Mouse (Mus musculus) urinary bladder, postnatal 0 days (tissue): ENCODE data around the gene Chrng. TPM values are rescaled to one million over a fixed set of nuclear protein-coding genes. Genes with fewer than 3 reads are reported as not detected.

Source experiments
- polyA plus RNA-seq: library from polyadenylated mRNA; unstranded; fragments of >200 nt; fragmentation: Nextera tagmentation; extraction: Ambion mirVana; gene quantifications from 2 replicates; pipeline ENCODE4 v1.2.1, GENCODE M21; 2015

The Chrng gene
- polyA plus RNA-seq, result not detected in 2 replicates

GRCm38 (mm10) chr1:87204465-87204864 lies at the start of gene Chrng:
Gene Chrng, plus strand, starts transcription at chr1:87204657.

DNA sequence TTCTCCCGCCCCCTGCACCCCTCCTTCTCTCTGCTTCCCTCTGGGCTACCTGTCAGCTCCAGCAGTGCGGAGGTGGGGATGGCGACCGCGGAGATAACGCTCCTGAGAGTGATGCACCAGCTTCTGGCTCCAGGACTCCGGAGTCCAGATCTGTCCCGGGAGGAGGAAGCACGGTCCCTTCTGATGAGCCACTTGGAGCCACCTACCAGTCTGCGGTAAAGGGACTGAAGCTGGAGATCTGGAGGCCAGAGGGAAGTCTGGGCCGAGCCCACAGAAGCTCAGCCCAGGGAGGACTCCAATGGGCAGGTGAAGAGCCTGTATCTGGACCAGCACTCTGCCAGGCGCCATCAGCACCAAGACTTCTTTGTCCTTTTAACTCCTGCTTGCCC lies 48.3 kb upstream of the Chrng start, which contains the start of gene Ecel1:
Gene Ecel1, minus strand, starts transcription at position 323 of the 389 bp plus-strand sequence.

GRCm38 (mm10) chr1:87183013-87183412 lies 21.4 kb upstream of the Chrng start, which contains the start of gene Prss56:
Gene Prss56, plus strand, starts transcription at chr1:87183313.

GRCm38 (mm10) chr1:87190429-87190828 lies 14.0 kb upstream of the Chrng start, which contains the start of gene Chrnd:
Gene Chrnd, plus strand, starts transcription at chr1:87190607.

DNA sequence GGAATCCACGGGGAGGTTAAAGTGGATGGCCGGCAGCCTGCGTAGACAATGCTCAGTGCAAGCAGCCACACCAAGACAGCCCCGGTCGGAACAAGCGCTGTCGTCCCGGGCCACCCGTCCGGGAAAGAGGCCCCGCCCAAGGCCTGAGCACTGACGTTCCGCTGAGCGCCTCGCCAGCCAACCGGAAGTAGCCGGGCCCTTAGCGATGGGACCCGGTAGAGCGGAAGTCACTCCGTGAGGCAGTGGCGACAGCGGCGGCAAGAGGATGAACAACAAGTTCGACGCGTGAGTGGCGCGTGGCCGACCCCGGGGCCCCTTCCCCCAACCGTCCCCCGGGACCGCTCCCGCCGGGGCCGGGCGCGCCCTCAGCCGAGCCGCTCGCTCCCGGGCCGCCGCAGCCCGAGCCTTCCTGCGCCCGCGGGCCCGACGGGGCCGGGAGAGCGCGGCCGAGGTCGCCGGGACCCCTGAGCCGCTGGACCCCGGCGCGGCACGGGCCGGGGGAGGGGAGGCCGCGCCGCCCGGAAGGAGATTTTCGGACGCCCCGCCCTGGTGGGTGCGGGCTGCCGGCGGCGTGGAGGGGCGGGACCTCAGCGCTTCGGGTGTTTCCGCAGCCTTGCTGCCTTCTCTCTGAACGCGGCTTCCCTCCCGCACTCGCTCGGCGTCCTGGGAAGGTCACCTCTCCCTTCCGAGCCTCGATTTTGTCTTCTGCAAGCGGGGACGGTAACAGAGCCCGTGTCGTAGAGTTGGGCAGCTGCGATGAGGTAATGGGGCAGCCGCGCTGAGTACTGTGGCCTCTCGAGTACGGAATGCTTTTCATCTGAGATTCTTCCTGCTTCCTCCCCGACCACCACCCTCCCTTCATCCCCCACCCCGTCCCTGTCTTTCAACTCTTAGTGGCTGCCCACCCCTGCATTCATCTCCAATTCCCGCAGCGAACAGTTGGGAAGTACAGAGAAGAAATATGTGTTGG lies 9.6 kb downstream of the Chrng start, which contains the start of gene Eif4e2:
Gene Eif4e2, plus strand, starts transcription at position 180 of the 970 bp plus-strand sequence.

Other genes with a start within 250 kb of the Chrng start
- 0.07 and 0.68 TPM in 2 replicates for gene Alppl2, start 114.7 kb upstream of the Chrng start, polyA plus RNA-seq
- not detected in 2 replicates for gene Alpi, start 103.1 kb upstream of the Chrng start, polyA plus RNA-seq
- not detected in 2 replicates for gene Akp3, start 79.7 kb upstream of the Chrng start, polyA plus RNA-seq
- gene Ecel1, start 48.1 kb upstream of the Chrng start, polyA plus RNA-seq, result 1.1 and 1.6 TPM in 2 replicates
- 0.16 TPM in 1 of 2 replicates, not detected in the other for gene Prss56, start 21.3 kb upstream of the Chrng start, polyA plus RNA-seq
- gene Chrnd, start 14.1 kb upstream of the Chrng start, polyA plus RNA-seq, result not detected in 2 replicates
- 134 and 140 TPM in 2 replicates for gene Eif4e2, start 9.3 kb downstream of the Chrng start, polyA plus RNA-seq
- gene Efhd1, start 59.7 kb downstream of the Chrng start, polyA plus RNA-seq, result 0.28 and 0.54 TPM in 2 replicates
- 22.1 and 22.4 TPM in 2 replicates for gene Gigyf2, start 122.3 kb downstream of the Chrng start, polyA plus RNA-seq
- gene Kcnj13, start 190.1 kb downstream of the Chrng start, polyA plus RNA-seq, result 0.15 and 0.17 TPM in 2 replicates